Mouse (Mus musculus) right cerebral cortex, postnatal 36 days (tissue): ENCODE data around the gene Cacna1d.

Experiments
- DNase-seq, 2 experiments: peaks; one replicate each; pipeline ENCODE4 v3.0.0; 2022; ENCODE audit warnings: low spot score in 2 of 2, mixed read lengths in 1 of 2

The Cacna1d gene

DNA sequence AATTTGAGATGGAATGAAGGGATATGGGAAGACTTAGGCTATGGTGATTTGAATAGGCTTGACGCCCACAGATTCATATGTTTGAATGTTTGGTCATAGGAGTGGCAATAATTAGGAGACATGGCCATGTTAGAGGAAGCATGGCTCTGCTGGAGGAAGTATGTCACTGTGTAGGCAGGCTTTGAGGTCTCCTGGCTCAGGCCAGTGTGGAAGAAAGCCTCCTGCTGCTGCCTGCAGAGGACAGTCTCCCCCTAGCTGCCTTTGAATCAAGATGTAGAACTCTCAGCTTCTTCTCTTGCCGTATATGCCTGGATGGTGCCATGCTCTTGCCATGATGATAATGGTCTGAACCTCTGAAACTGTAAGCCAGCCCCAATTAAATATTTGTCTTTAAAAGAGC, 120.2 kb downstream of the Cacna1d start:
- no peak for DNase-seq

DNA sequence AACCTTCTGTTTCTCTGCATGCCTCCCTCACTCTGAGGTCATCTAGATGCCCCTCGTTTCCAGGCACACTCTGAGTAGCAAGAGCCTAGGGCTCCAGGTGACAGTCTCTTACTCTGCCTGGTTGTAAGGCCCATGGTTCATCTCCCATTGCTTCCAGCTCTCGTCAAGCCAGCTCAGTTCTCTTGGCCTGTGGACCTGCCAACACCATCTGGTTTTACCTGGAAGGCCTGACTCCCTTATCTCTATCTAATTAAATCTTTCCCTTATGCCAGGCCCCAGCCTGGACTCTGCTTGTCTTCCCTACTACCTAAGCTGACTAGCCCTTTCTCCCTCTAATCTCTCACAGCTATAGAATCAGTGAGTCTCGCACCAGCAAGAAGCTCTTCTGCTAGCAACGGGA, 124.2 kb downstream of the Cacna1d start:
- DNase-seq = no peak

DNA sequence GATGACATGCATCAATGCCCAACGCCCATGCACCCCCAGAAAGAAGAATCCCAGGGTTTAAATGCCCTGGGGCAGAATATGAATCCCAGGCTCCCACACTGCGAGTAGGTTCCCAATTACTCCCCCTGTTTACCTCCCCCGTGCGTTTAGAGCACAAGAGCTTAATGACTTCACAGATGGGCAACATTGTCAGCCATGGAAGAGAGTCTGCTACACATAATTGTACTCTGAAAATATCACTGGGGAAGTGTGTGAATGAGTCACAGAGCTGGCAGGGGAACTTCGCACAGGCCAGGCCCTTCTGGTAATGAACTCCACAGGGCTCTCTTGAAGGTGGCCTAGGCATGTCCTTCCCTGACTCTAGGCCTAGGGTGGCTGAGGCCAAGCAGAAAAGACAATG, 125.4 kb downstream of the Cacna1d start:
- peak in 1 of 2 experiments; percentile 30 for DNase-seq

- no peak for DNase-seq
Measured at GRCm38 (mm10) chr14:30363487-30364167, 127.6 kb downstream of the Cacna1d start.

DNA sequence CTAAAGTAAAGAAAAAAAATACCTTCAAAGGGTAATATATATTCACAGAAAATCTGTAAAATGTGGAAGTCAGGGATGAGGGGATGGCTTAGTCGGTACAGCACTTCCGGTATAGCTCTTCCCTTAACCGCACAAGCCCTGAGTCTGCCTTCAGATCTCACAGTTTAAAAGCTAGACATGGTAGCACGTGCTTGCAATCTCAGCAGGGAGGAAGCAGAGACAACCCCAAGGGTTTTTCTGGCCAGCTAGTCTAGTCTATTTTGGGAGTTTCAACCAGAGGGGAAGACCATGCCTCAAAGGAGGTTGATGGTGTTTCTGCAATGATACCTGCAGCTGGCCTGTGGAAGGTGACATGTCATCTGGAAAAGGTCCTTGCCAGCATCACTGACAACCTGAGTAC, 128.9 kb downstream of the Cacna1d start:
- no peak for DNase-seq

GRCm38 (mm10) chr14:30360478-30360877, 130.8 kb downstream of the Cacna1d start:
- DNase-seq = no peak

- no peak for DNase-seq
Measured at GRCm38 (mm10) chr14:30360004-30360403, 131.3 kb downstream of the Cacna1d start.

- DNase-seq = no peak
Measured at GRCm38 (mm10) chr14:30358028-30358427, 133.2 kb downstream of the Cacna1d start.

GRCm38 (mm10) chr14:30356456-30356855, 134.8 kb downstream of the Cacna1d start:
- DNase-seq = no peak

GRCm38 (mm10) chr14:30354761-30355160, 136.5 kb downstream of the Cacna1d start:
- DNase-seq = no peak

- DNase-seq = no peak
Measured at GRCm38 (mm10) chr14:30354127-30354463, 137.2 kb downstream of the Cacna1d start.

DNA sequence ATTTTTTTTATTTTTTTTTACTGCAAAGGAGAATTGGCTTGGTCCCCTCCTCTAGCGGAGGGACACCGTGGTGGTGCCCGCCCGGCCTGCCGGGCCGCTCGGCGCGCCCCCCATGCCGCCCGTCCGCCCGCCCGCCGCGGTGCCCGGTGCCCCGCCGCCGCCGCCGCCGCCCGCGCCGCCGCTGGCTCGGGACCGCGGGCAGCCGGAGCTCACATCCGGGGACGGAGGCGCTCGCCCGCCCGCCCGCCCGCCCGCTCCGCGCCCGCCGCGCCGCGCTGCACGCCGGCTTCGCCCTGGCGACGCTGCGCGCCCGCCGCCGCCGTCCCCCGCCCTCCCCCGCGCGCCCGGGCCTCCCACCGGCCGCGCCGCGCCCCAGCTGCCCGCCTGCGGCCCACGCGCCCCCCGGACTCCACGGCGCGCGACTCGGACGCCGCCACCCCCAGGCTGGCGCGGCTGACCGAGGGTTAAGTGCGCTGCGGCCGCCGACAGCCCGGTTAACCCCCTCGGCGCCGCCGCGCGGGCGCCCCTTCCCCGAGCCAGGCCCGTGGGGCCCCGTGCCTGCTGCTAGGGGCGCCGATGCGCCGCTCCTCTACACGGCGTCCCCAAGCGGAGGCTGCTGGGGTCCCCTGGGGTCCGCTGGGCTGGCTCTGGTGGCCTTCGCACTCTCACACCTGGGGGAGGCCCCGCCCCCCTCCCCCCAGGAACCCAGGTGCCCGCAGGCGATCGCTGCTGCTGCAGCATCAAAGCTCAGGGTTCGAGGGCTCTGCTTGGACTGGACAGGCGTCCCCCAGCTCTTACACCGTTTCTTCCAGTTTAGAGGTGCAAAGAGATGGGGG, 137.7 kb downstream of the Cacna1d start:
- no peak for DNase-seq

DNA sequence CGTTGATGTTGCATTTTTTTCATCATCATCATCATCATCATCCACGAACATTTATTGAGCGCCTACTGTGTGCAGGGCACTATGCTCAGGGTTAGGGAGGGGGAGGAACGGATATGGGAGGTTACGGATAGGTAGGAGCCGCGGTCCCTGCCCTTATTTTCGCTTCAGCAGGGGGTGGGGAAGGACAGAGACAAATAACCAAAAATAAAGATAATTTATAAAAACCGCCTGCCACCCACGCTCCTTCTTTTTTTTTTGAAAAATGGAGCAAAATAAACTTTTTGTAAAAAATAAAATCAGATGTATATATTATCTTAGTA, 138.3 kb downstream of the Cacna1d start:
- DNase-seq = no peak

- DNase-seq = peak; percentile 28 to 49
Measured at GRCm38 (mm10) chr14:30352061-30352950, 138.9 kb downstream of the Cacna1d start.

DNA sequence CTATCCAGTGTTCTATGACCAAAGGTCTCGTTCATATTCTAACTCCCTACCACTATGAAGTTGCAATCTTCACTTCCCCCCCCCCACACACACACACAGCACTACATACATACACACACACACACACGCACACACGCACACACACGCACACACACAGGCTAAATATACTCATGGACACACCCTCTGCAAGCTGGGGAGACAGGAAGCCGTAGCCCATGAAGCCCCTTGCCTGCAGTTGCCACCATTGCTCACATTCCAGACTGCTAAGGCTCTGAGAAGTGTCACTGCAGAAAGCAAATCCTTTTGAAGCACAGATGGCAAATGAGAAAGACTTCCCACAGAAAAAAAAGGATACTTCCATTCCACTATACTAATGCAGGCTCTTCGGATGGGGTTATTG, 141.0 kb downstream of the Cacna1d start:
- no peak for DNase-seq

GRCm38 (mm10) chr14:30344948-30345865, 146.0 kb downstream of the Cacna1d start:
- no peak for DNase-seq

- DNase-seq = peak in 1 of 2 experiments; percentile 37
Measured at GRCm38 (mm10) chr14:30343740-30344139, 147.5 kb downstream of the Cacna1d start.

- no peak for DNase-seq
Measured at GRCm38 (mm10) chr14:30341825-30342590, 149.2 kb downstream of the Cacna1d start.

GRCm38 (mm10) chr14:30340140-30340539, 151.1 kb downstream of the Cacna1d start:
- DNase-seq = no peak

- DNase-seq = no peak
Measured at GRCm38 (mm10) chr14:30331856-30332255, 159.4 kb downstream of the Cacna1d start.
